Mouse (Mus musculus) olfactory bulb, adult 2 months (tissue): ENCODE results near the gene Ube2h.

Source experiments
- CTCF ChIP-seq: fragments of 200-500 bp; IDR thresholded peaks from 2 replicates; pipeline ENCODE4 v1.5.1; 2012; ENCODE audit warnings: low read depth, mild to moderate bottlenecking, low read length, moderate library complexity; ENCODE audit not compliant: insufficient read depth
- POLR2A ChIP-seq: fragments of 200-500 bp; IDR thresholded peaks from 2 replicates; pipeline ENCODE4 v1.6.1; 2012; ENCODE audit warnings: mild to moderate bottlenecking, low read depth, low read length, moderate library complexity; ENCODE audit not compliant: insufficient read depth

DNA sequence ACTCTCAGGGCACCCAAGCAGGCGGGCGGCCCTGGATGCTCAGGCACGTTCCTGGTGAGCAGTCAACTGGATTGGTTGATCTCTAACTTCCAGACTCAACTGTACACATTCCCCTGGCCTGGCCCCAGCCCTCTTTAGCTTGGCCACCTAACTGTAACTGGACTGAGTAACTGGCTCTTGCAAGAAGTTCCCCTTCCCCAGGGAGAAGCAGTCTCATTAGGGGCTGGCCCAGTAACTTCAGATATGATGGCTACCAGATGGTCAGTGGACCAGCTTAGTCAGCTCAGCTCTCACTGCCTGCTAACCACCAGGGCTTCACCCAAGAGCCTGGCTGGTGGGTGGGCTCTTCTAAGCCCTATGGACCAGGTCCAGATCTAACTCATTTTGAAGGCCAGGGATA, 136.1 kb downstream of the Ube2h start:
- TF ChIP-seq CTCF (no peak), POLR2A (no peak)
